In the genomic region with DNA sequence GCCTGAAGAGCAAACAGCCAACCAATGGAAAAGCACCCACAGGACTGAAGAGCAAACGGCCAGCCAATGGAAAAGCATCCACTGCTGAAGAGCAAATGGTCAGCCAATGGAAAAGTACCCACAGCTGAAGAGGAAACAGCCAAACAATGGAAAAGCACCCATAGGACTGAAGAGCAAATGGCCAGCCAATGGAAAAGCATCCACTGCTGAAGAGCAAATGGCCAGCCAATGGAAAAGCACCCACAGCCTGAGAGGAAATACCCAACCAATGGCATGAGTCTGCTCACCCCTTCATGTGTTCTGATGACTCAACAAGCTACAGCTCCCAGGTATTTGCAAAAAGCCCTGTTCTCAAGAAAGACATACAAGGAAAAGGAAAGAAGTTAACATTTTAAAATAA, we compare ENCODE assay signal across 18 mouse cellular contexts.
"Had no signal": no experiment of that assay in that cellular context is flagged by ENCODE, and none has a peak within 500 bp of the region (broad histone marks: within the 10 kb centered on the region; RNA-seq: fewer than 3 reads in every experiment).

No protein-coding gene starts in this region.

- H3K4me1 ChIP-seq: megakaryocyte, embryonic 14.5 days; midbrain, embryonic 13.5 days; midbrain, embryonic 15.5 days; neural tube, embryonic 12.5 days had no signal

- H3K9me3 ChIP-seq: lung, embryonic 15.5 days; midbrain, embryonic 13.5 days; midbrain, embryonic 15.5 days; neural tube, embryonic 12.5 days; stomach, embryonic 15.5 days had no signal

- H3K4me3 ChIP-seq: lung, embryonic 15.5 days; megakaryocyte, embryonic 14.5 days; midbrain, embryonic 13.5 days; midbrain, embryonic 15.5 days; neural tube, embryonic 12.5 days; stomach, embryonic 15.5 days had no signal

- H3K36me3 ChIP-seq: lung, embryonic 15.5 days; midbrain, embryonic 13.5 days; midbrain, embryonic 15.5 days; neural tube, embryonic 12.5 days; stomach, embryonic 15.5 days had no signal

- H3K9ac ChIP-seq: liver, postnatal 0 days; lung, embryonic 15.5 days; midbrain, embryonic 13.5 days; midbrain, embryonic 15.5 days; neural tube, embryonic 12.5 days; stomach, embryonic 15.5 days had no signal

- H3K4me2 ChIP-seq: lung, embryonic 15.5 days; midbrain, embryonic 11.5 days; midbrain, embryonic 13.5 days; midbrain, embryonic 15.5 days; neural tube, embryonic 12.5 days; stomach, embryonic 15.5 days had no signal

- H3K27ac ChIP-seq: lung, embryonic 15.5 days; macrophage; midbrain, embryonic 13.5 days; midbrain, embryonic 15.5 days; neural tube, embryonic 12.5 days; stomach, embryonic 15.5 days; stomach, postnatal 0 days had no signal

- DNase-seq: liver, postnatal 0 days; lung, adult 2 months; lung, postnatal 14 days; lung, postnatal 36 days; retina, postnatal 1 day; right cerebral cortex, postnatal 14 days; thymus, adult 2 months; thymus, postnatal 25 days; thymus, postnatal 4 days had no signal

- H3K27me3 ChIP-seq: lung, embryonic 15.5 days; midbrain, embryonic 13.5 days; midbrain, embryonic 15.5 days; neural tube, embryonic 12.5 days; stomach, embryonic 15.5 days had no signal
